Mouse (Mus musculus) small intestine, adult 2 months (tissue): ENCODE measurements at regions not wholly inside any gene's neighbourhood (a gene's known extent, or its start where the extent isn't known, plus 50 kb on each side); places are given as distances from the start of the nearest gene placed in this dataset.

ENCODE experiments used
- H3K27ac ChIP-seq: fragments of 200-500 bp; 2 replicates; pipeline ENCODE4 v1.5.1; 2012; ENCODE audit warnings: low read depth, low read length, control low read depth, inconsistent platforms; ENCODE audit not compliant: insufficient read depth
- H3K27me3 ChIP-seq: fragments of 200-500 bp; 2 replicates; pipeline ENCODE4 v1.6.1; 2012; ENCODE audit warnings: mild to moderate bottlenecking, moderate library complexity, low read length, inconsistent platforms; ENCODE audit not compliant: control insufficient read depth, insufficient read depth
- H3K36me3 ChIP-seq: fragments of 200-500 bp; 2 replicates; pipeline ENCODE4 v1.6.1; 2012; ENCODE audit warnings: mild to moderate bottlenecking, low read length, control low read depth, inconsistent platforms; ENCODE audit not compliant: control insufficient read depth, insufficient read depth
- H3K4me1 ChIP-seq: fragments of 200-500 bp; 2 replicates; pipeline ENCODE4 v1.6.1; 2012; ENCODE audit warnings: low read length, inconsistent platforms, mixed read lengths; ENCODE audit not compliant: control insufficient read depth, insufficient read depth, insufficient read length
- H3K4me3 ChIP-seq: fragments of 200-500 bp; 2 replicates; pipeline ENCODE4 v1.5.1; 2012; ENCODE audit warnings: low read depth, mild to moderate bottlenecking, control low read depth, inconsistent platforms, low read length, moderate library complexity
- CTCF ChIP-seq: fragments of 200-500 bp; IDR thresholded peaks from 2 replicates; pipeline ENCODE4 v1.5.1; 2012; ENCODE audit warnings: low read depth, mild to moderate bottlenecking, control low read depth, inconsistent platforms, low read length, moderate library complexity, mixed read lengths; ENCODE audit not compliant: insufficient replicate concordance, insufficient read length; ENCODE audit errors: extremely low read depth
- POLR2A ChIP-seq: fragments of 200-500 bp; IDR thresholded peaks from 2 replicates; pipeline ENCODE4 v1.6.1; 2012; ENCODE audit warnings: low read depth, mild to moderate bottlenecking, control low read depth, inconsistent platforms, low read length, moderate library complexity
- WGBS: fragments of 180-500 bp; shearing (Covaris S2); methylation state at CpG from one replicate; pipeline ENCODE4 v1.1.7; 2018; 5-methylcytosine and 5-hydroxymethylcytosine counted together

DNA sequence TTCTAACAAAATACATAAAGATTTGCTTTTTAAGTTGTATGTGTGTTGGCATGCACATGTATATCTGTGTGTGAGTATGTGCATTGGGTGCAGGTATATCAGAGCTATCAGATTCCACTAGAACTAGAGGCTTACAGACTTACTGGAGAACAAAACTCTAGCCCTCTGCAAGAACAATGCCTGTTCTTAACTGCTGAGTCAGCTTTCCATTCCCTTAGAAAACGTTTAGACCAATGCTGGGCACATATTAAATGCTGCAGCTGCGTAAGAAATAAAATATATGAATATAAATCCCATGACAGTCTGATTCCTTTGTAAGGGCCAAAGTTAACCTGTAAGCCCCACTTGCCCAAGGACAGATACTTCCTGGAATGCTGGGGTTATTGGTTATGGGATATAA is 190.0 kb downstream of the Enc1 start:
- Histone ChIP-seq H3K27me3 (no peaks in the 10 kb centered on the region), H3K4me1 (no peaks in the 10 kb centered on the region), H3K4me3 (no peak overlapping the region), H3K36me3 (no peaks in the 10 kb centered on the region), H3K27ac (no peak overlapping the region)
- TF ChIP-seq POLR2A (no peak), CTCF (no peak)
- 59% methylated on average over 2 of the region's 2 CpGs for WGBS

DNA sequence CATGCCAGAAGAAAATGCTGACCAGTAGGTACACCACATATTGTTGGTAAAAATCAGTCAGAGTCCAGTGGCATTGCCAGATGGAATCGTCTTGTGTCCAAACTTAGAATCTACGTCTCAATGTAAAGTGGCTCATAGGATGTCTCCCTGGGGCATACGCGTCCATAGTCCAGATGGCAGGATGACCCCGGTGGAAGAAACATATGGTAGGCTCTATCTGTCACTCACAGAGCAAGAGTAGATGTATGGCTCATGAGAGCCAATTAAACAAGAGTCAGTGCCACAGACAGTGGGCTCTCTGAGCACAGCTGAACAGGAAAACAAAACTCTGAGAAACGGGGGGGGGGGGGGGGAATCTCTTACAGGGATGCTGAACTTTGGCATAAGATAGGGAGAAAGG is 187.3 kb downstream of the Enc1 start:
- Histone ChIP-seq H3K4me3 (no peak overlapping the region), H3K36me3 (no peaks in the 10 kb centered on the region), H3K4me1 (no peaks in the 10 kb centered on the region), H3K27ac (no peak overlapping the region), H3K27me3 (no peaks in the 10 kb centered on the region)
- 81% methylated on average over 6 of the region's 6 CpGs for WGBS
- TF ChIP-seq POLR2A (no peak), CTCF (no peak)

DNA sequence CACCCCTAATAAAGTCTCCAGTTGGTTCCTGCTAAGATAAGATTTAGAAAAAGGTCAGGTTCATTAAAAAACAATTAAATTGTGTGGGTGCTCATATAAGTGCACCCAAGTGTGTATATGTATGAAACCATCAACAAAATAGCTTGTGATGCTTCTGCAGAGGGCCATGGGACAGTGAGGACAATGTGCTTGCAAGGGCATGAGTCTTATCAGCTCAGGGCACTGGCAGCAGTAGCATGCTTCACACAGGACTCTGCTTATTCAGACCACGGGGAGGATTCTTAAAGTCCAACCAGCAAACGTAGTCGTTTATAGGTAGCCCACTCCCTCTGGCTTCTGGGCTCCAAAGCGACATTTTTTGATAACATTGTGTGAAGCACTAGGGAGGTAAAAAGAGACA is 186.6 kb downstream of the Enc1 start:
- Histone ChIP-seq H3K27me3 (no peaks in the 10 kb centered on the region), H3K27ac (no peak overlapping the region), H3K36me3 (no peaks in the 10 kb centered on the region), H3K4me3 (no peak overlapping the region), H3K4me1 (no peaks in the 10 kb centered on the region)
- WGBS, result 58% methylated on average over 4 of the region's 4 CpGs
- no peak for TF ChIP-seq POLR2A
- no peak for TF ChIP-seq CTCF

DNA sequence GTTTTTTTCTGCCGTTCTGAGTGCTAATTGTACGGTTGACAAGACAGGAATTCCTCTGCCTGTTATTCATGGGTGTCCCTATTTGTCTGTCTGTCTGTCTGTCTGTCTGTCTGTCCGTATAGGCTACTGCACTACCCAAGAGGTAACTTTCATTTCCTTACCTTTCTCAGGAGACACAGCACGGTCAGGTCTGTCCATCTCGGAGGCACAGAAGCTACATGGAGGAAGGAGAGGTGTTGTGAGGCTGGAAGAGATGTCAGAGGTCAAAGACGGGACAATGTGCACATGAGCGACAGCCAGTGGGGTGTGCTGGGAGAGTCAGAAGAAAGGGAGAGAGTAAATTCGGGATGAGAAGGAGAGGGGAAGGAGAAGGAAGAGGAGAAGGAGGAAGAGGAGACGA is 184.8 kb downstream of the Enc1 start:
- WGBS, result 91% methylated on average over 9 of the region's 9 CpGs
- H3K27ac ChIP-seq, result no peak overlapping the region
- TF ChIP-seq CTCF (no peak), POLR2A (no peak)

GRCm38 (mm10) chr13:97423911-97424310 is 183.0 kb downstream of the Enc1 start:
- TF ChIP-seq CTCF (no peak), POLR2A (no peak)
- Histone ChIP-seq H3K27ac (no peak overlapping the region), H3K27me3 (no peaks in the 10 kb centered on the region), H3K36me3 (no peaks in the 10 kb centered on the region), H3K4me3 (no peak overlapping the region), H3K4me1 (no peaks in the 10 kb centered on the region)
- WGBS, result 66% methylated on average over 6 of the region's 6 CpGs

More for the DNA sequence above, 184.8 kb downstream of the Enc1 start:
- H3K4me3 ChIP-seq, result no peak overlapping the region
- no peaks in the 10 kb centered on the region for H3K4me1 ChIP-seq
- H3K36me3 ChIP-seq, result no peaks in the 10 kb centered on the region
- no peaks in the 10 kb centered on the region for H3K27me3 ChIP-seq

- TF ChIP-seq CTCF (no peak), POLR2A (no peak)
- 85% methylated on average over 5 of the region's 5 CpGs for WGBS
- H3K27me3 ChIP-seq, result no peaks in the 10 kb centered on the region
- no peaks in the 10 kb centered on the region for H3K4me1 ChIP-seq
- no peak overlapping the region for H3K4me3 ChIP-seq
- H3K36me3 ChIP-seq, result no peaks in the 10 kb centered on the region
- H3K27ac ChIP-seq, result no peak overlapping the region
Measured at GRCm38 (mm10) chr13:97423298-97423817, 182.5 kb downstream of the Enc1 start.

DNA sequence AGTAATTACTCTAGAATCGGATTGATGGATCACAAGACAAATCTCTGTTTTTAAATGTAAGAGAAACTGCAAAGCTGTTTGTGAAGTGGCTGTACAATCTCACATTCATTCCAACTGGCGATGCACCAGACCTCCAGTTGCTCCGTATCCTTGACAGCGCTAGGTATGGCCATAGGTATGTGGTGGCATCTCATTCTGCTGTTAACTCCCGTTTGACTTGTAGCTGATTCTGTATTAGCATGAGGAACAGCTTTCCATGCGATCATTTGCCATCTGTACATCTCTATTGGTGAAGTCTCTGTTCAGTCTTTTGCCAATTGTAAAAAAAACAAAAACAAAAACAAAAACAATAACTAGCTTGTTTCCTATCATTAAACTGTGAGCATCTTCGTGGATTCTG is 182.0 kb downstream of the Enc1 start:
- no peaks in the 10 kb centered on the region for H3K4me1 ChIP-seq
- H3K27ac ChIP-seq, result no peak overlapping the region
- no peaks in the 10 kb centered on the region for H3K36me3 ChIP-seq
- TF ChIP-seq CTCF (no peak), POLR2A (no peak)
- WGBS, result 85% methylated on average over 7 of the region's 7 CpGs
- H3K27me3 ChIP-seq, result no peaks in the 10 kb centered on the region
- no peak overlapping the region for H3K4me3 ChIP-seq
